Mouse (Mus musculus) monocyte, adult 5-6 weeks (primary cell): ENCODE data around the gene Tada2b. TPM values are rescaled to one million over a fixed set of nuclear protein-coding genes. Genes with fewer than 3 reads are reported as not detected.

ENCODE experiments used
- ATAC-seq: fragments of 153-309, 156-312 bp; replicated peaks from 2 replicates; pipeline ENCODE4 v1.8.0; 2017; ENCODE audit warnings: mild to moderate bottlenecking; ENCODE audit not compliant: low TSS enrichment, insufficient number of reproducible peaks, severe bottlenecking, poor library complexity, low FRiP score
- total RNA-seq: library from RNA; stranded (forward); fragments of 200-1000, 200-491, 200-594 nt; gene quantifications from 3 replicates; pipeline ENCODE4 v1.2.3, GENCODE M21; 2017

The Tada2b gene
- total RNA-seq, 1 experiment from 2014 or later, result 15.7 TPM

GRCm38 (mm10) chr5:36451872-36452389 is 32.2 kb downstream of the Tada2b start:
- ATAC-seq, result no peak

- no peak for ATAC-seq
Measured at GRCm38 (mm10) chr5:36451119-36451518, 33.0 kb downstream of the Tada2b start.

GRCm38 (mm10) chr5:36449710-36450358 is 34.3 kb downstream of the Tada2b start:
- no peak for ATAC-seq

GRCm38 (mm10) chr5:36447872-36448271 is 36.2 kb downstream of the Tada2b start:
- ATAC-seq, result no peak

GRCm38 (mm10) chr5:36446166-36446890 is 37.8 kb downstream of the Tada2b start:
- no peak for ATAC-seq

GRCm38 (mm10) chr5:36445028-36445427 is 39.1 kb downstream of the Tada2b start:
- no peak for ATAC-seq

GRCm38 (mm10) chr5:36444611-36445010 is 39.5 kb downstream of the Tada2b start:
- no peak for ATAC-seq

GRCm38 (mm10) chr5:36440741-36441140 is 43.3 kb downstream of the Tada2b start:
- ATAC-seq, result no peak

- no peak for ATAC-seq
Measured at GRCm38 (mm10) chr5:36436858-36437257, 47.2 kb downstream of the Tada2b start.

GRCm38 (mm10) chr5:36434398-36434967 is 49.6 kb downstream of the Tada2b start:
- no peak for ATAC-seq

GRCm38 (mm10) chr5:36431711-36432110 is 52.4 kb downstream of the Tada2b start:
- ATAC-seq, result no peak

- no peak for ATAC-seq
Measured at GRCm38 (mm10) chr5:36429551-36429950, 54.5 kb downstream of the Tada2b start.

- no peak for ATAC-seq
Measured at GRCm38 (mm10) chr5:36427831-36428230, 56.3 kb downstream of the Tada2b start.

GRCm38 (mm10) chr5:36426404-36426803 is 57.7 kb downstream of the Tada2b start:
- no peak for ATAC-seq

GRCm38 (mm10) chr5:36424676-36425075 is 59.4 kb downstream of the Tada2b start:
- no peak for ATAC-seq

Other genes with a start within 250 kb of the Tada2b start
- 0.85 to 4.7 TPM (median 1.4 TPM) in 3 replicates for gene Sorcs2, start 86.1 kb downstream of the Tada2b start, total RNA-seq
- 36.3 to 52.1 TPM (median 47.5 TPM) in 3 replicates for gene Grpel1, start 19.3 kb downstream of the Tada2b start, total RNA-seq
- 0.49 to 0.64 TPM in 2 of 3 replicates, not detected in the other for gene Ccdc96, start 303 bp upstream of the Tada2b start, total RNA-seq
- 13.0 to 38.8 TPM (median 18.7 TPM) in 3 replicates for gene Tbc1d14, start 109.0 kb upstream of the Tada2b start, total RNA-seq
- gene D5Ertd579e, start 211.7 kb upstream of the Tada2b start, total RNA-seq, result 47.6 to 61.5 TPM (median 57.5 TPM) in 3 replicates